Mouse (Mus musculus): Measurements from ENCODE around the gene Mastl. TPM values are rescaled to one million over a fixed set of nuclear protein-coding genes. Genes with fewer than 3 reads are reported as not detected.

Mastl gene
- polyA plus RNA-seq (2012; rRNA removed) = 3.4 and 3.8 TPM in 2 replicates

DNA sequence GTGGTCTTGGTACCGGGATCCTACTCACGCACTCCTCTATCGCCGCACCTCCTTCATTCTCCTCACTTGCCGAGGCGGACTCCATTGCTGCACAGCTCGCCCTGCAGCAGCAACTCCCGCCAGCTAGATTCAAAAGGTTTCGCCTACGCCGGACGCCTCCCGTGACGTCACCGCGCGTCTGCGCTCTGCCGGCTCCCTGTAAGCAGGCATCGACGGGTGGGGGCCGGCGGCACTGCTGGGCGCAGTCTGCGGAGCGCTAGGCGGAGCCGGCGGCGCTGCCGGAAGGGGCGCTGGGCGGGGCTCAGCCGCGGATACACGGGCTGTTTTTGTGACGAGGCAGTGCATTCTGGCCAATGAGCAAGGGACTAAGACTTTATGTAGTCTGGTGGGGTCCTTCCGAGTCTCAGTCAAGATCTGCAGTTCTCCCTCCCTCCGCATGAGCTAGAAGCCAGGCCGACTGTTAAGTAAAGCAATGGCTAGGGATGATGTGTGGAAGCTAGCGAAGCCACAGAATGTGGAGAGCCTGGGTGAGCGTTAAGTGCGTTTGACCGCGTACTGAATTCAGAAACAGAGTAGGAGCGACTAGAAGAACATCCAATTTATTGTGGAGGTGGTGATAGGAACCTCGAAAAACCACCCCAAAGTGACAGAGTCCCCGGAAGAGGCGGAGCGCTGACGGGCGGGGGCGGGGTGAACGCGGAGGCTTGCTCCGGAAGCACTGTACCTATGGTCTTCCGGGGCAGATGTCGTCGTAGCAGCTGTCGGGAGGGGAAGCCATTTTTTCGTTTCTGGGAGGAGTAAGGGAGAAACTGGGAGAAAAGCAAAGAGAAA, at the start of gene Mastl, which contains the start of gene Yme1l1:
Gene Mastl (minus strand): TSS at position 248 of the 831 bp plus-strand sequence.
Gene Yme1l1 (plus strand): TSS at position 593 of the 831 bp plus-strand sequence.

DNA sequence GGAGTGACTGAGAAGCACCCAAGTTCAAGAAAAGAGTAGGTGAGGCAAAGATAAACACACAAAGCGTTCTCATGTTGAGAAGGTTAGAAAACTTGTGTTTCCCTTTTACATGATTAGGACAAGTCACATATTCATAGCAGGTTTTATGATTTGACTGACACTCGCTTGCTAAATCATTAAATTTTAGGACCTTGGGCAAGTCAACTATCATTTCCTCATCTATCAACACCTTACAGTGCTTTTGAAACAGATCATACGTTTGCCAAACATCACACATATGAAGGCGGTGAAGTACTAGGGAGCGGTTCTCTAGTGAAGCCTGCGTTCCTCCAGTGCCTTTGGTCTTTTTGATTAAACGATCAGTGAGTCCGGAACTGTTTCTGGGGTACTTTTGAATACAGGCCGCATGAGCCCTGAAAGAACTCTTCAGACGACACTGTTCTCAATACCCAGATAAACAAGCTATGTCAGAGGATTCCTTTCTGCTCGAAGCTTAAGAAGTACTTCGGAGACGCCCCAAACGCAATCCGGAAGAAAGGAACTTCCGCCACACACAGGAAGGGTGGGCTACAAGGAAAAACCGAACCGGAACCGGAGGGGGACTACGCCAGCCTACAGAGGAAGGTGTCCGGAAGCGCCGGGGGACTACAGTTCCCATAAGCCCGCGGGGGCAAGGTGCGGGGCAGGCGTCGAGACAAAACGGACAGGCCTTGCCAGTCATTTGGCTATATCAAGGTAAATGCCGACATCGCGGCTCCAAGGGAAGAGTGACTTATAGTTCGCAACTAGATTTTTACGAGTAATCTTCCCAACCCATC, 88.1 kb downstream of the Mastl start, which contains the start of gene Acbd5:
Gene Acbd5 (plus strand): TSS at position 616 of the 818 bp plus-strand sequence.

Other genes starting within 250 kb of the Mastl start
- 19.9 and 26.7 TPM in 2 replicates for gene Abi1, start 115.8 kb downstream of the Mastl start, polyA plus RNA-seq (2012; rRNA removed)
- gene Acbd5, start 87.9 kb downstream of the Mastl start, polyA plus RNA-seq (2012; rRNA removed) = 6.5 and 7.7 TPM in 2 replicates
- gene Yme1l1, start 345 bp upstream of the Mastl start, polyA plus RNA-seq (2012; rRNA removed) = 16.3 and 20.1 TPM in 2 replicates
- gene 4931423N10Rik, start 51.5 kb upstream of the Mastl start, polyA plus RNA-seq (2012; rRNA removed) = 0.01 TPM in 1 of 2 replicates, not detected in the other
- gene Nxph2, start 165.2 kb upstream of the Mastl start, polyA plus RNA-seq (2012; rRNA removed) = not detected in 2 replicates